Comparison of ENCODE assay signal across 25 mouse cellular contexts in the genomic region with DNA sequence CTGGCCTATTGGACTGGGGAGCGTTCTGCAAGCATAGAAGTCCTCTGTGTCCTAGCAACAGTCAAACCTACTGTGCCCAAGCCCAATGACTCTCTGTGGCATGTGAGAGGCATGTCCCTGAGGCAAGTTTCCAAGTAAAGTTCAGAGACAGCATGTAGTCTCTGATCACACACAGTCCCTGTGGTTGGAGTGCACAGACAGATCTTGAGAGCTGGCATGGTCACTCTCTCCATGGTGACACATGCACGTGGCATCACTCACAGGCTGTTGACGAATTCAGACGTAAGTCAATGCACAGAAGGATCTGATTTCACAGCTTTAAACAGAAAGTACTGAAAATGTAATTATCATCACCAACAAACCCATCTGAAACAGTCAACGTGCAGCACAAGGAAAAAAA.
DNase-seq lines count a peak whose midpoint lies in the region; ATAC-seq and TF ChIP-seq lines count a peak whose summit lies in the region.
"Had no signal": no experiment of that assay in that cellular context is flagged by ENCODE, and none has a peak within 500 bp of the region (broad histone marks: within the 10 kb centered on the region; RNA-seq: fewer than 3 reads in every experiment).

No protein-coding gene starts in this region.

- no peak overlapping the region for H3K27ac ChIP-seq in hindbrain, embryonic 11.5 days (ENCODE audit: low read depth, low read length)
- no peak overlapping the region for H3K27ac ChIP-seq in hindbrain, embryonic 13.5 days
- no peak overlapping the region for H3K27ac ChIP-seq in midbrain, embryonic 13.5 days
- H3K27ac ChIP-seq in midbrain, postnatal 0 days (ENCODE audit: low read depth, low read length), result no peak overlapping the region
- H3K27ac ChIP-seq: embryonic facial prominence, embryonic 12.5 days; embryonic facial prominence, embryonic 15.5 days; forebrain, embryonic 12.5 days; forebrain, embryonic 15.5 days; heart, adult 2 months; heart, embryonic 10.5 days; heart, embryonic 13.5 days had no signal

- WGBS in hindbrain, embryonic 11.5 days, result 66% methylated on average over 5 of the region's 5 CpGs
- 64% methylated on average over 5 of the region's 5 CpGs for WGBS in hindbrain, embryonic 13.5 days
- 80% methylated on average over 5 of the region's 5 CpGs for WGBS in midbrain, embryonic 13.5 days
- WGBS in midbrain, postnatal 0 days, result 71% methylated on average over 5 of the region's 5 CpGs

- no peak overlapping the region for H3K4me2 ChIP-seq in hindbrain, embryonic 11.5 days (replicated peaks; ENCODE audit: low read depth, low read length)
- no peak overlapping the region for H3K4me2 ChIP-seq in hindbrain, embryonic 13.5 days
- H3K4me2 ChIP-seq in midbrain, embryonic 13.5 days (replicated peaks), result no peak overlapping the region
- no peak overlapping the region for H3K4me2 ChIP-seq in midbrain, postnatal 0 days (ENCODE audit: low read depth, low read length, poor library complexity, severe bottlenecking)
- H3K4me2 ChIP-seq: embryonic facial prominence, embryonic 12.5 days; embryonic facial prominence, embryonic 15.5 days; forebrain, embryonic 12.5 days; forebrain, embryonic 15.5 days; heart, embryonic 13.5 days had no signal

- peak; percentile 19; the same call in 1 of the 2 replicates for ATAC-seq in hindbrain, embryonic 11.5 days (ENCODE audit: low FRiP score)
- no peak for ATAC-seq in hindbrain, embryonic 13.5 days (ENCODE audit: low FRiP score)
- ATAC-seq in midbrain, embryonic 13.5 days, result 0 out of 2 replicates have a peak, but pooled peaks have one; percentile 20
- no peak for ATAC-seq in midbrain, postnatal 0 days (ENCODE audit: low FRiP score)
- ATAC-seq in megakaryocyte, adult 5-6 weeks (ENCODE audit: poor library complexity, severe bottlenecking), result no peak
- ATAC-seq: CD4-positive, CD25-positive, alpha-beta regulatory T cell, adult 4 months; forebrain, embryonic 15.5 days had no signal

- no peak overlapping the region for H3K9ac ChIP-seq in hindbrain, embryonic 11.5 days (ENCODE audit: low read depth, low read length)
- H3K9ac ChIP-seq in hindbrain, embryonic 13.5 days, result no peak overlapping the region
- no peak overlapping the region for H3K9ac ChIP-seq in midbrain, embryonic 13.5 days (replicated peaks)
- no peak overlapping the region for H3K9ac ChIP-seq in midbrain, postnatal 0 days (replicated peaks; ENCODE audit: low read length, poor library complexity, severe bottlenecking)
- H3K9ac ChIP-seq: embryonic facial prominence, embryonic 12.5 days; embryonic facial prominence, embryonic 15.5 days; forebrain, embryonic 12.5 days; forebrain, embryonic 15.5 days; heart, embryonic 13.5 days had no signal

- H3K4me3 ChIP-seq in hindbrain, embryonic 11.5 days (ENCODE audit: low read depth, low read length), result no peak overlapping the region
- H3K4me3 ChIP-seq in hindbrain, embryonic 13.5 days, result no peak overlapping the region
- H3K4me3 ChIP-seq in midbrain, embryonic 13.5 days (replicated peaks), result no peak overlapping the region
- no peak overlapping the region for H3K4me3 ChIP-seq in midbrain, postnatal 0 days (ENCODE audit: low read depth, low read length)
- H3K4me3 ChIP-seq: embryonic facial prominence, embryonic 12.5 days; embryonic facial prominence, embryonic 15.5 days; forebrain, embryonic 12.5 days; forebrain, embryonic 15.5 days; heart, adult 2 months; heart, embryonic 10.5 days; heart, embryonic 13.5 days had no signal

- no peaks in the 10 kb centered on the region for H3K4me1 ChIP-seq in hindbrain, embryonic 11.5 days (replicated peaks; ENCODE audit: control insufficient read depth, insufficient read depth, low read length)
- 0 out of 2 replicates have a peak, but pooled peaks cover 6% of the 10 kb centered on the region for H3K4me1 ChIP-seq in hindbrain, embryonic 13.5 days (replicated peaks)
- H3K4me1 ChIP-seq in midbrain, embryonic 13.5 days (replicated peaks), result no peaks in the 10 kb centered on the region
- H3K4me1 ChIP-seq in midbrain, postnatal 0 days (ENCODE audit: insufficient read depth, low read length), result no peaks in the 10 kb centered on the region
- H3K4me1 ChIP-seq: embryonic facial prominence, embryonic 15.5 days; forebrain, embryonic 15.5 days; heart, embryonic 10.5 days; heart, embryonic 13.5 days had no signal

- no peak for TF ChIP-seq CTCF in midbrain, postnatal 0 days (IDR thresholded peaks at IDR 0.05)

- H3K36me3 ChIP-seq in hindbrain, embryonic 11.5 days (ENCODE audit: control insufficient read depth, insufficient read depth, low read length), result no peaks in the 10 kb centered on the region
- no peaks in the 10 kb centered on the region for H3K36me3 ChIP-seq in hindbrain, embryonic 13.5 days
- H3K36me3 ChIP-seq in midbrain, embryonic 13.5 days, result no peaks in the 10 kb centered on the region
- no peaks in the 10 kb centered on the region for H3K36me3 ChIP-seq in midbrain, postnatal 0 days (ENCODE audit: insufficient read depth, low read length)
- H3K36me3 ChIP-seq: embryonic facial prominence, embryonic 12.5 days; embryonic facial prominence, embryonic 15.5 days; forebrain, embryonic 12.5 days; forebrain, embryonic 15.5 days; heart, embryonic 10.5 days; heart, embryonic 13.5 days had no signal

- H3K27me3 ChIP-seq in hindbrain, embryonic 11.5 days (ENCODE audit: control insufficient read depth, insufficient read depth, low read length), result no peaks in the 10 kb centered on the region
- no peaks in the 10 kb centered on the region for H3K27me3 ChIP-seq in hindbrain, embryonic 13.5 days
- H3K27me3 ChIP-seq in midbrain, embryonic 13.5 days, result no peaks in the 10 kb centered on the region
- H3K27me3 ChIP-seq in midbrain, postnatal 0 days (ENCODE audit: insufficient read depth, low read length), result no peaks in the 10 kb centered on the region
- H3K27me3 ChIP-seq: embryonic facial prominence, embryonic 12.5 days; embryonic facial prominence, embryonic 15.5 days; forebrain, embryonic 12.5 days; forebrain, embryonic 15.5 days; heart, embryonic 13.5 days had no signal

- H3K9me3 ChIP-seq in hindbrain, embryonic 11.5 days (ENCODE audit: control insufficient read depth, low read length), result no peaks in the 10 kb centered on the region
- no peaks in the 10 kb centered on the region for H3K9me3 ChIP-seq in hindbrain, embryonic 13.5 days
- H3K9me3 ChIP-seq in midbrain, embryonic 13.5 days, result no peaks in the 10 kb centered on the region
- no peaks in the 10 kb centered on the region for H3K9me3 ChIP-seq in midbrain, postnatal 0 days (ENCODE audit: low read length)
- H3K9me3 ChIP-seq: embryonic facial prominence, embryonic 12.5 days; embryonic facial prominence, embryonic 15.5 days; forebrain, embryonic 12.5 days; forebrain, embryonic 15.5 days; heart, embryonic 10.5 days; heart, embryonic 13.5 days had no signal

- DNase-seq in hindbrain, embryonic 11.5 days (ENCODE audit: low spot score), result no peak
- no peak for DNase-seq in midbrain, postnatal 0 days (ENCODE audit: low spot score)
- peak; percentile 10 for DNase-seq in ZHBTc4 (ENCODE audit: low read depth, low spot score)
- DNase-seq: adrenal gland, adult 2 months; adrenal gland, postnatal 14 days; cerebellum, adult 11 months; cerebellum, adult 9-10 months; cerebellum, postnatal 25 days; gastrocnemius, postnatal 10 days; gastrocnemius, postnatal 36 days; heart, adult 2 months; heart, postnatal 14 days; heart, postnatal 4 days; kidney, adult 11 months; kidney, adult 8-10 months had no signal

Comparison
In these comparisons a context has a peak if more than half of its experiments do, and no peak if none do; other contexts are left out.
1. ATAC-seq: peak in hindbrain, embryonic 11.5 days (single experiment) and midbrain, embryonic 13.5 days (single experiment); none in hindbrain, embryonic 13.5 days (single experiment), midbrain, postnatal 0 days (single experiment) and megakaryocyte, adult 5-6 weeks (single experiment).